Mouse (Mus musculus) left cerebral cortex, postnatal 10 days (tissue): Measurements from ENCODE around the gene Car8. TPM values are rescaled to one million over a fixed set of nuclear protein-coding genes. Genes with fewer than 3 reads are reported as not detected.
A peak's percentile ranks its signal among the peaks of the same experiment; 100 is the strongest.

ENCODE experiments used
- DNase-seq, 2 experiments: peaks; one replicate each; pipeline ENCODE4 v3.0.0; 2021 to 2022; ENCODE audit warnings: low spot score in 2 of 2, mixed read lengths in 1 of 2; ENCODE audit errors: extremely low spot score in 1 of 2
- intact Hi-C: fragments of 180-260 bp; cut with DNase I; formaldehyde crosslinking; loops from one replicate; pipeline ENCODE4 v1.15.1; 2025
- total RNA-seq, 2 experiments: library from RNA; stranded (reverse); gene quantifications; 2 replicates each; pipeline ENCODE4 v1.2.3; 2021

Gene Car8
- total RNA-seq = 10 to 100 TPM; 15.1 to 18.4 TPM

- intact Hi-C loops = loop anchor here (5.0 kb wide), 1 partner anchor 129 kb away; no protein-coding TSS in a partner anchor
- peak; percentile 4 to 64 for DNase-seq
Observed at GRCm38 (mm10) chr4:8238560-8239305, at the start of gene Car8. Gene Car8 (minus strand): TSS chr4:8239041.

- DNase-seq = no peak
- intact Hi-C loops = no loop called here
Observed at GRCm38 (mm10) chr4:8284934-8285333, 46.1 kb upstream of the Car8 start.

GRCm38 (mm10) chr4:8278159-8278558 is 39.3 kb upstream of the Car8 start:
- intact Hi-C loops = no loop called here

GRCm38 (mm10) chr4:8249805-8250204 is 11.0 kb upstream of the Car8 start:
- DNase-seq = no peak
- intact Hi-C loops = no loop called here

More at GRCm38 (mm10) chr4:8278159-8278558, 39.3 kb upstream of the Car8 start:
- DNase-seq = no peak

GRCm38 (mm10) chr4:8245495-8246063 is 6.7 kb upstream of the Car8 start:
- intact Hi-C loops = no loop called here
- DNase-seq = no peak

GRCm38 (mm10) chr4:8245062-8245461 is 6.2 kb upstream of the Car8 start:
- intact Hi-C loops = no loop called here
- no peak for DNase-seq

- DNase-seq = no peak
Observed at GRCm38 (mm10) chr4:8239699-8240098, 858 bp upstream of the Car8 start.

GRCm38 (mm10) chr4:8239306-8239670 is 447 bp upstream of the Car8 start:
- intact Hi-C loops = loop anchor here (5.0 kb wide), 1 partner anchor 128 kb away; no protein-coding TSS in a partner anchor
- no peak for DNase-seq

More at GRCm38 (mm10) chr4:8239699-8240098, 858 bp upstream of the Car8 start:
- intact Hi-C loops = loop anchor here (5.0 kb wide), 1 partner anchor 128 kb away; no protein-coding TSS in a partner anchor

- DNase-seq = no peak
- intact Hi-C loops = no loop called here
Observed at GRCm38 (mm10) chr4:8232393-8233111, 6.3 kb downstream of the Car8 start.

- intact Hi-C loops = no loop called here
- no peak for DNase-seq
Observed at GRCm38 (mm10) chr4:8231291-8231871, 7.5 kb downstream of the Car8 start.

- DNase-seq = no peak
- intact Hi-C loops = no loop called here
Observed at GRCm38 (mm10) chr4:8229661-8230298, 9.1 kb downstream of the Car8 start.

- DNase-seq = no peak
- intact Hi-C loops = no loop called here
Observed at GRCm38 (mm10) chr4:8218941-8219340, 19.9 kb downstream of the Car8 start.

GRCm38 (mm10) chr4:8218004-8218403 is 20.8 kb downstream of the Car8 start:
- intact Hi-C loops = no loop called here
- DNase-seq = no peak

GRCm38 (mm10) chr4:8217272-8217671 is 21.6 kb downstream of the Car8 start:
- no peak for DNase-seq
- intact Hi-C loops = no loop called here

GRCm38 (mm10) chr4:8216551-8216950 is 22.3 kb downstream of the Car8 start:
- intact Hi-C loops = no loop called here
- DNase-seq = peak in 1 of 2 experiments; percentile 30

- intact Hi-C loops = no loop called here
- DNase-seq = no peak
Observed at GRCm38 (mm10) chr4:8213661-8214060, 25.2 kb downstream of the Car8 start.

GRCm38 (mm10) chr4:8212873-8213569 is 25.8 kb downstream of the Car8 start:
- no peak for DNase-seq
- intact Hi-C loops = no loop called here

- DNase-seq = no peak
- intact Hi-C loops = no loop called here
Observed at GRCm38 (mm10) chr4:8210452-8210851, 28.4 kb downstream of the Car8 start.
